Mouse (Mus musculus) forebrain, postnatal 0 days (tissue): ENCODE measurements at regions not wholly inside any gene's neighbourhood (a gene's known extent, or its start where the extent isn't known, plus 50 kb on each side); places are given as distances from the start of the nearest gene placed in this dataset.
"Not testable (repeated sequence)": the region's sequence is repeated elsewhere in the genome, so short reads cannot be mapped to it uniquely, and the experiment has no call there.

Experiments
- ATAC-seq: fragments of 200-750 bp; cut with Nextera tagmentation; 2 replicates; pipeline ENCODE4 v1.8.0; 2017; ENCODE audit warnings: mild to moderate bottlenecking, moderate library complexity
- DNase-seq: peaks from one replicate; pipeline ENCODE4 v3.0.0-alpha.2; 2015
- H3K27ac ChIP-seq: fragments of 300-500 bp; sonication (generic); 2 replicates; pipeline ENCODE4 v1.5.1; 2014; ENCODE audit warnings: low read depth, mild to moderate bottlenecking, antibody characterized with exemption, low read length, moderate library complexity, mixed read lengths
- H3K27me3 ChIP-seq: fragments of 300-500 bp; sonication (generic); 2 replicates; pipeline ENCODE4 v1.6.1; 2014; ENCODE audit warnings: mild to moderate bottlenecking, low read length, mixed read lengths; ENCODE audit not compliant: insufficient read depth
- H3K36me3 ChIP-seq: fragments of 300-500 bp; sonication (generic); 2 replicates; pipeline ENCODE4 v1.6.1; 2014; ENCODE audit warnings: mild to moderate bottlenecking, moderate library complexity; ENCODE audit not compliant: insufficient read depth
- H3K4me1 ChIP-seq: fragments of 300-500 bp; sonication (generic); 2 replicates; pipeline ENCODE4 v1.6.1; 2014; ENCODE audit warnings: antibody characterized with exemption; ENCODE audit not compliant: insufficient read depth
- H3K4me2 ChIP-seq: fragments of 300-500 bp; sonication (generic); 2 replicates; pipeline ENCODE4 v1.6.1; 2014; ENCODE audit warnings: low read depth, mild to moderate bottlenecking, moderate library complexity
- H3K4me3 ChIP-seq: fragments of 300-500 bp; sonication (generic); 2 replicates; pipeline ENCODE4 v1.5.1; 2014; ENCODE audit warnings: low read depth, low read length, mixed read lengths
- H3K9ac ChIP-seq: fragments of 300-500 bp; sonication (generic); 2 replicates; pipeline ENCODE4 v1.6.1; 2014; ENCODE audit warnings: mild to moderate bottlenecking
- H3K9me3 ChIP-seq: fragments of 300-500 bp; sonication (generic); 2 replicates; pipeline ENCODE4 v1.6.1; 2016; ENCODE audit warnings: low read length
- CTCF ChIP-seq: sonication (generic); IDR thresholded peaks from 2 replicates; pipeline ENCODE4 v1.5.1; 2016; ENCODE audit warnings: antibody characterized with exemption, control low read depth, low read depth
- WGBS: fragments of 180-500 bp; shearing (Covaris S2); extraction: QIAGEN DNeasy Blood & Tissue Kit; methylation state at CpG from one replicate; pipeline ENCODE4 v1.1.7; 2014; 5-methylcytosine and 5-hydroxymethylcytosine counted together

- H3K27ac ChIP-seq, H3K36me3 ChIP-seq, H3K27me3 ChIP-seq, H3K4me3 ChIP-seq, H3K9ac ChIP-seq, H3K9me3 ChIP-seq, H3K4me1 ChIP-seq: not testable (repeated sequence)
- ATAC-seq (peak; percentile 94), DNase-seq (peak; percentile 68)
- 55% methylated on average over 20 of the region's 20 CpGs for WGBS
- H3K4me2 ChIP-seq = peak overlapping the region; percentile 23; the same call in 1 of the 2 replicates
These were observed 593.4 kb upstream of the Snrpn start for GRCm38 (mm10) chr7:60733331-60733994.

DNA sequence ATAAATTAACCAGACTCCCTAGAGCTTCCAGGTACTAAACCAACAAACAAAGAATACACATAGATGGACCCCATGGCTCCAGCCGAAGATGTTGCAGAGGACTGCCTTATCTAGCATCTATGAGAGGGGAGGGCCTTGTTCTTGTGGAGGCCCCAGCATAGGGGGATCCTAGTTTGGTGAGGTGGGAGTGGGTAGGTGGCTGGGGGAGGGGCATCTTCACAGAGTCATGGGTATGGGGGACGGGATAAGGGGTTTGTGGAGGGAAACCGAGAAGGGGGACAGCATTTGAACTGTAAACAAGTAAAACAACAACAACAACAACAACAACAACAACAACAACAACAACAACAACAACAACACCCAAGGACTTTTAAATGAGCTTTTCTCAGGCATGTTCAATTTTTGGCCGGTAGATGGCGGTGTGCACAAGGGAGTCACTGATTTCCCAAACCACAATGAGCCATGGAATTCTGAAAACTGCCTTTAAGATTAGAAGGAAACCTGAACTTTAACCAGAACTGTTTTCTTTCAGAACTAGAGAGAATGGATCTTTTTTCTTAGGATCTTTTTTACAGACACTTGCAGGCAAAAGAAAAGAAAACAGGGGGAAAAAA, 588.2 kb upstream of the Snrpn start:
- not testable (repeated sequence) for H3K4me1 ChIP-seq, H3K27me3 ChIP-seq, H3K9me3 ChIP-seq, H3K27ac ChIP-seq, H3K9ac ChIP-seq, H3K4me3 ChIP-seq, H3K36me3 ChIP-seq, H3K4me2 ChIP-seq
- ATAC-seq = 0 out of 2 replicates have a peak, but pooled peaks have one; percentile 32
- peak; percentile 75 for TF ChIP-seq CTCF
- peak; percentile 48 for DNase-seq
- 23% methylated on average over 5 of the region's 5 CpGs for WGBS
